Mouse (Mus musculus) kidney, adult 2 months (tissue): Measurements from ENCODE around the gene Trim44.

Experiments
- CTCF ChIP-seq: fragments of 200-500 bp; conservative IDR thresholded peaks from 2 replicates; pipeline ENCODE4 v1.5.1; 2011; ENCODE audit warnings: low read depth, mild to moderate bottlenecking, control low read depth, low read length, moderate library complexity, mixed read lengths; ENCODE audit not compliant: insufficient read depth, insufficient read length
- POLR2A ChIP-seq: fragments of 200-500 bp; IDR thresholded peaks from one replicate; pipeline ENCODE4 v1.6.1; 2011; ENCODE audit warnings: low read depth, low read length, control low read depth

GRCm38 (mm10) chr2:102385328-102385902 is 22.2 kb downstream of the Trim44 start:
- no peak for TF ChIP-seq CTCF
- TF ChIP-seq POLR2A = no peak
